Mouse (Mus musculus) neural tube, embryonic 11.5 days (tissue): Measurements from ENCODE around the gene Pllp. TPM values are rescaled to one million over a fixed set of nuclear protein-coding genes. Genes with fewer than 3 reads are reported as not detected.

Experiments
- ATAC-seq: fragments of 200-750 bp; cut with Nextera tagmentation; 2 replicates; pipeline ENCODE4 v1.8.0; 2017; ENCODE audit warnings: moderate number of reproducible peaks, mild to moderate bottlenecking, moderate TSS enrichment, moderate library complexity; ENCODE audit not compliant: insufficient read depth, low FRiP score, low TSS enrichment
- DNase-seq: peaks from one replicate; pipeline ENCODE4 v3.0.0-alpha.2; 2015; ENCODE audit warnings: low spot score
- H3K27ac ChIP-seq: fragments of 300-500 bp; sonication (generic); 2 replicates; pipeline ENCODE4 v1.5.1; 2014; ENCODE audit warnings: low read depth, mild to moderate bottlenecking, low read length
- H3K27me3 ChIP-seq: fragments of 300-500 bp; sonication (generic); 2 replicates; pipeline ENCODE4 v1.6.1; 2014; ENCODE audit warnings: mild to moderate bottlenecking, low read length, mixed read lengths; ENCODE audit not compliant: control insufficient read depth, insufficient read depth
- H3K36me3 ChIP-seq: fragments of 300-500 bp; sonication (generic); 2 replicates; pipeline ENCODE4 v1.6.1; 2014; ENCODE audit warnings: mild to moderate bottlenecking, low read length, moderate library complexity, mixed read lengths; ENCODE audit not compliant: control insufficient read depth, insufficient read depth
- H3K4me1 ChIP-seq: fragments of 300-500 bp; sonication (generic); 2 replicates; pipeline ENCODE4 v1.6.1; 2014; ENCODE audit warnings: low read length, mixed read lengths; ENCODE audit not compliant: control insufficient read depth, insufficient read depth
- H3K4me2 ChIP-seq: fragments of 300-500 bp; sonication (generic); 2 replicates; pipeline ENCODE4 v1.6.1; 2014; ENCODE audit warnings: low read depth, mild to moderate bottlenecking, moderate library complexity
- H3K4me3 ChIP-seq: fragments of 300-500 bp; sonication (generic); 2 replicates; pipeline ENCODE4 v1.5.1; 2014; ENCODE audit warnings: low read depth, low read length
- H3K9ac ChIP-seq: fragments of 300-500 bp; sonication (generic); 2 replicates; pipeline ENCODE4 v1.6.1; 2014; ENCODE audit warnings: mild to moderate bottlenecking, low read length
- H3K9me3 ChIP-seq: fragments of 300-500 bp; sonication (generic); 2 replicates; pipeline ENCODE4 v1.6.1; 2016; ENCODE audit warnings: low read length; ENCODE audit not compliant: control insufficient read depth
- WGBS: fragments of 180-500 bp; shearing (Covaris S2); extraction: QIAGEN DNeasy Blood & Tissue Kit; methylation state at CpG from one replicate; pipeline ENCODE4 v1.1.7; 2014; 5-methylcytosine and 5-hydroxymethylcytosine counted together
- polyA plus RNA-seq: library from polyadenylated mRNA; unstranded; fragments of >200 nt; fragmentation: Nextera tagmentation; extraction: Ambion mirVana; gene quantifications from 2 replicates; pipeline ENCODE4 v1.2.1, GENCODE M21; 2014

The Pllp gene
- polyA plus RNA-seq, 1 experiment from 2014 or later, result 0.56 TPM

DNA sequence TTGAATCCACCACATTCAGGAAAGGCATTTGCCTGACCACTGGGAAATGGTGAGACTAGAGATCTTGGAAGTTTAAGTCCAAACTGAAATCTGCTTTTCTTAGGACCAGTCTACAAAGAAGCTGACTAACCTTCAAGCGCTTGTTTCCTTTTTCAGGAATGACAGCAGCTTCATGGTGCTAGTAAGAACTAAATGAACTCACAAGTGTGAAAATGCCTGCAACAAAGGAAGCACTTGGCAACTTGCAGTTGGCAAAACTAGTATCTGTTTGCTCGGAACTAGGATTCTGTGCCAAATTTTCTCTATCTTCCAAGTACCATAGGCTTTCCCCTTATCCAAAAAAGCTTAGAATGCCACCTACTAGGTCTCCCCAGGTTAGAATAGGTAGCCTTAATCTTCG, 49.9 kb downstream of the Pllp start:
- H3K9me3 ChIP-seq, result no peaks in the 10 kb centered on the region
- no peaks in the 10 kb centered on the region for H3K4me1 ChIP-seq
- H3K4me3 ChIP-seq, result no peak overlapping the region
- DNase-seq, result no peak
- peaks cover 3% of the 10 kb centered on the region for H3K36me3 ChIP-seq
- no peak for ATAC-seq
- no peak overlapping the region for H3K9ac ChIP-seq
- 93% methylated on average over 3 of the region's 3 CpGs for WGBS
- H3K27me3 ChIP-seq, result no peaks in the 10 kb centered on the region
- no peak overlapping the region for H3K27ac ChIP-seq
- no peak overlapping the region for H3K4me2 ChIP-seq

DNA sequence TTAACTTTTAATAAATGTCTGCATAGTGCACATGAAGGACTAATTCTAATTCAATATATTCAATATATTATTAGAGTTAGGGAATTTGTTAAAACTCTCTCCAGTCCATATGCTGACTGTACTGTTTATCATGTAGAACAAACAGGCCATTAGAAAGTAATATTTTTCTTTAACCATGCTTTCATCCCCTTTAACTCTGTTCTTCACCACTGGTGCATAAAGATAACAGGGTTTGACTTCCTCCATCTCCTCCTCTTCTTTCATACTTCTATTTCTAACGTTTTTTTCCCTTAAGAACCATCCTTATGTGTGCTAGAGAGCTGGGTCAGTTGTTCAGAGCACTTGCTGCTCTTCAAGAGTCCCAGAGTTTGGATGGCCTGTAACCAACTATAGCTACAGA, 50.9 kb downstream of the Pllp start:
- ATAC-seq (no peak), DNase-seq (no peak)
- Histone ChIP-seq H3K9ac (no peak overlapping the region), H3K27ac (no peak overlapping the region), H3K27me3 (no peaks in the 10 kb centered on the region), H3K9me3 (no peaks in the 10 kb centered on the region), H3K4me3 (no peak overlapping the region), H3K4me1 (no peaks in the 10 kb centered on the region), H3K4me2 (no peak overlapping the region), H3K36me3 (peaks cover 5% of the 10 kb centered on the region)
- 65% methylated on average over 1 of the region's 1 CpGs for WGBS

DNA sequence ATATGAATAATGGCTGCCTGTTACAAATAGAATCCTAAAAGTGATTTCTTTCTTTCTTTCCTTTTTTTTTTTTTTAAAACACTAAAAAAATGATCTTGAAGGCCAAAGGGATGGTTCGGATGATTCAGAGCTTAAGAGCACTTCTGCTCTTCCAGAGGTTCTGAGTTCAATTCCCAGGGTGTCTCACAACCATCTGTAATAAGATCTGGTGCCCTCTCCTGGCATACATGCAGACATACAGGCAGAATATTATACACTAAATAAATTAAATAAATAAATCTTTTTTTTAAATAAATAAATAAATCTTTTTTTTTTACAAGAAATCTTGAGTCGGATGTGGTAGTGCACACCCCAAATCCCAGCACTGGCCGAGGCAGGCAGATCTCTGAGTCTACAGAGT, 54.1 kb downstream of the Pllp start:
- Histone ChIP-seq H3K4me2 (no peak overlapping the region), H3K27me3 (no peaks in the 10 kb centered on the region), H3K27ac (no peak overlapping the region), H3K9me3 (no peaks in the 10 kb centered on the region), H3K9ac (no peak overlapping the region), H3K36me3 (peaks cover 8% of the 10 kb centered on the region), H3K4me1 (no peaks in the 10 kb centered on the region), H3K4me3 (no peak overlapping the region)
- WGBS, result 89% methylated on average over 3 of the region's 3 CpGs
- DNase-seq, result no peak
- no peak for ATAC-seq

GRCm38 (mm10) chr8:94641183-94641582, 54.9 kb downstream of the Pllp start:
- Histone ChIP-seq H3K9me3 (no peaks in the 10 kb centered on the region), H3K27me3 (no peaks in the 10 kb centered on the region), H3K27ac (no peak overlapping the region), H3K36me3 (peaks cover 7% of the 10 kb centered on the region; the same call in 1 of the 2 replicates), H3K4me2 (no peak overlapping the region), H3K9ac (no peak overlapping the region), H3K4me1 (no peaks in the 10 kb centered on the region), H3K4me3 (no peak overlapping the region)
- WGBS, result 97% methylated on average over 2 of the region's 2 CpGs
- DNase-seq (no peak), ATAC-seq (no peak)

GRCm38 (mm10) chr8:94634211-94634610, 61.9 kb downstream of the Pllp start:
- H3K4me1 ChIP-seq, result no peaks in the 10 kb centered on the region
- no peak overlapping the region for H3K4me2 ChIP-seq
- H3K27me3 ChIP-seq, result no peaks in the 10 kb centered on the region
- H3K9ac ChIP-seq, result no peak overlapping the region
- H3K36me3 ChIP-seq, result peaks cover 4% of the 10 kb centered on the region; the same call in 1 of the 2 replicates
- H3K4me3 ChIP-seq, result no peak overlapping the region
- no peak overlapping the region for H3K27ac ChIP-seq
- H3K9me3 ChIP-seq, result no peaks in the 10 kb centered on the region
- ATAC-seq, result no peak
- DNase-seq, result no peak

- H3K27me3 ChIP-seq, result no peaks in the 10 kb centered on the region
- 93% methylated on average over 2 of the region's 2 CpGs for WGBS
- no peaks in the 10 kb centered on the region for H3K9me3 ChIP-seq
- no peak overlapping the region for H3K4me3 ChIP-seq
- ATAC-seq (no peak), DNase-seq (no peak)
- H3K36me3 ChIP-seq, result peaks cover 4% of the 10 kb centered on the region; the same call in 1 of the 2 replicates
- H3K27ac ChIP-seq, result no peak overlapping the region
- no peak overlapping the region for H3K4me2 ChIP-seq
- H3K9ac ChIP-seq, result no peak overlapping the region
- H3K4me1 ChIP-seq, result no peaks in the 10 kb centered on the region
Observed at GRCm38 (mm10) chr8:94633564-94634194, 62.4 kb downstream of the Pllp start.

Other genes starting within 250 kb of the Pllp start
- gene Cpne2, start 163.3 kb downstream of the Pllp start, polyA plus RNA-seq, result 9.5 and 11.2 TPM in 2 replicates
- gene Rspry1, start 94.3 kb downstream of the Pllp start, polyA plus RNA-seq, result 46.3 and 49.8 TPM in 2 replicates
- 95.9 and 101 TPM in 2 replicates for gene Fam192a, start 94.3 kb downstream of the Pllp start, polyA plus RNA-seq
- 89.6 and 95.5 TPM in 2 replicates for gene Arl2bp, start 29.7 kb downstream of the Pllp start, polyA plus RNA-seq
- not detected in 2 replicates for gene Ccl22, start 49.3 kb upstream of the Pllp start, polyA plus RNA-seq
- 6.1 and 7.9 TPM in 2 replicates for gene Cx3cl1, start 75.7 kb upstream of the Pllp start, polyA plus RNA-seq
- not detected in 2 replicates for gene Ccl17, start 114.2 kb upstream of the Pllp start, polyA plus RNA-seq
- gene Coq9, start 142.0 kb upstream of the Pllp start, polyA plus RNA-seq, result 54.0 and 59.3 TPM in 2 replicates
- 160 and 168 TPM in 2 replicates for gene Ciapin1, start 142.1 kb upstream of the Pllp start, polyA plus RNA-seq
- 153 TPM in 2 replicates for gene Polr2c, start 161.2 kb upstream of the Pllp start, polyA plus RNA-seq
- gene Dok4, start 180.1 kb upstream of the Pllp start, polyA plus RNA-seq, result 16.3 and 18.5 TPM in 2 replicates
- 20.1 and 20.2 TPM in 2 replicates for gene Ccdc102a, start 221.8 kb upstream of the Pllp start, polyA plus RNA-seq
- gene Adgrg5, start 227.4 kb upstream of the Pllp start, polyA plus RNA-seq, result 0.31 TPM in 1 of 2 replicates, not detected in the other